Mouse (Mus musculus) midbrain, postnatal 0 days (tissue): ENCODE measurements around the gene Timm9. TPM values are rescaled to one million over a fixed set of nuclear protein-coding genes. Genes with fewer than 3 reads are reported as not detected.

Source experiments
- ATAC-seq: fragments of 200-750 bp; cut with Nextera tagmentation; 2 replicates; pipeline ENCODE4 v1.8.0; 2017; ENCODE audit warnings: moderate number of reproducible peaks, mild to moderate bottlenecking, moderate TSS enrichment, moderate library complexity; ENCODE audit not compliant: low FRiP score
- DNase-seq: peaks from one replicate; pipeline ENCODE4 v3.0.0-alpha.2; 2015; ENCODE audit warnings: low spot score
- H3K27ac ChIP-seq: fragments of 300-500 bp; sonication (generic); 2 replicates; pipeline ENCODE4 v1.5.1; 2014; ENCODE audit warnings: low read depth, mild to moderate bottlenecking, low read length, mixed read lengths
- H3K27me3 ChIP-seq: fragments of 300-500 bp; sonication (generic); 2 replicates; pipeline ENCODE4 v1.6.1; 2014; ENCODE audit warnings: low read length, control low read depth, mixed read lengths; ENCODE audit not compliant: insufficient read depth
- H3K36me3 ChIP-seq: fragments of 300-500 bp; sonication (generic); 2 replicates; pipeline ENCODE4 v1.6.1; 2014; ENCODE audit warnings: low read length, control low read depth, mixed read lengths; ENCODE audit not compliant: insufficient read depth
- H3K4me1 ChIP-seq: fragments of 300-500 bp; sonication (generic); 2 replicates; pipeline ENCODE4 v1.6.1; 2014; ENCODE audit warnings: mild to moderate bottlenecking, control low read depth, antibody characterized with exemption, low read length, mixed read lengths; ENCODE audit not compliant: insufficient read depth
- H3K4me2 ChIP-seq: fragments of 300-500 bp; sonication (generic); 2 replicates; pipeline ENCODE4 v1.6.1; 2014; ENCODE audit warnings: low read depth, mild to moderate bottlenecking, low read length, mixed read lengths; ENCODE audit not compliant: poor library complexity, severe bottlenecking
- H3K4me3 ChIP-seq: fragments of 300-500 bp; sonication (generic); 2 replicates; pipeline ENCODE4 v1.5.1; 2014; ENCODE audit warnings: low read depth, mild to moderate bottlenecking, low read length, moderate library complexity
- H3K9ac ChIP-seq: fragments of 300-500 bp; sonication (generic); replicated peaks from 2 replicates; pipeline ENCODE4 v1.6.1; 2014; ENCODE audit warnings: mild to moderate bottlenecking, low read length, moderate library complexity, mixed read lengths; ENCODE audit not compliant: poor library complexity, severe bottlenecking
- H3K9me3 ChIP-seq: fragments of 300-500 bp; sonication (generic); 2 replicates; pipeline ENCODE4 v1.6.1; 2016; ENCODE audit warnings: low read length, control low read depth
- CTCF ChIP-seq: IDR thresholded peaks from 2 replicates; pipeline ENCODE4 v1.5.1; 2016; ENCODE audit warnings: antibody characterized with exemption, mild to moderate bottlenecking
- WGBS: fragments of 180-500 bp; shearing (Covaris S2); extraction: QIAGEN DNeasy Blood & Tissue Kit; methylation state at CpG from one replicate; pipeline ENCODE4 v1.1.7; 2014; 5-methylcytosine and 5-hydroxymethylcytosine counted together
- polyA plus RNA-seq: library from polyadenylated mRNA; unstranded; fragments of >200 nt; fragmentation: Nextera tagmentation; extraction: Ambion mirVana; gene quantifications from 2 replicates; pipeline ENCODE4 v1.2.1, GENCODE M21; 2015
- total RNA-seq: library from RNA; depleted of rRNA; stranded (reverse); fragments of >200 nt; gene quantifications from 2 replicates; pipeline ENCODE4 v1.2.3, GENCODE M21; 2014

The Timm9 gene
- total and polyA plus RNA-seq, 2 experiments from 2014 or later, result 61.7 to 146 TPM

GRCm38 (mm10) chr12:71139258-71139828 lies 2.9 kb upstream of the Timm9 start:
- Histone ChIP-seq H3K9ac (no peak overlapping the region), H3K4me3 (no peak overlapping the region), H3K27me3 (no peaks in the 10 kb centered on the region), H3K36me3 (peaks cover 32% of the 10 kb centered on the region), H3K9me3 (no peaks in the 10 kb centered on the region), H3K27ac (no peak overlapping the region), H3K4me1 (peaks cover 12% of the 10 kb centered on the region), H3K4me2 (no peak overlapping the region)
- TF ChIP-seq CTCF, result peak; percentile 41
- 79% methylated on average over 5 of the region's 5 CpGs for WGBS
- no peak for DNase-seq
- ATAC-seq, result no peak

DNA sequence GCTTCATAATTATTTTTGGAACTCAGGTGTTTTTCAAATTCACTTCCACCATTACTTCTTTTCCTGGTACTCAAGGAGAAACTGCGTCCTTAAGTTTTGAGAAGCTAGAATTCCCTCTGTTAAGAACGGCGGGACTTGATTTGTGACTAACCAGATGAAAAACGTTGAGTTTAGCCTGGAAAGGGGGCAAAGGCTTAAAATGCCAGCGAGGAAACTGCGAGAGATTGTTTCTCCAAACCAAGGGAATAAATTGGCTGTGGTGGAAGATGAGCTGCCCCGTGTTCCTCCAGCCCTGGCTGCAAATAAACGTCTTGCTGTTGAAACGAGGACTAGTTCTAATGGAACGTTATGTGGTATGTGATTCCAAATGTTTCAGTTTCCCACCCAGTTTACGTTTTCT lies 1.2 kb upstream of the Timm9 start:
- peak overlapping the region; percentile 55; the same call in 1 of the 2 replicates for H3K9ac ChIP-seq
- TF ChIP-seq CTCF, result no peak
- H3K27ac ChIP-seq, result no peak overlapping the region
- DNase-seq (no peak), ATAC-seq (no peak)
- 7% methylated on average over 11 of the region's 11 CpGs for WGBS
- H3K36me3 ChIP-seq, result peaks cover 24% of the 10 kb centered on the region
- peak overlapping the region; percentile 99 for H3K4me3 ChIP-seq
- H3K27me3 ChIP-seq, result no peaks in the 10 kb centered on the region
- H3K4me2 ChIP-seq, result peak overlapping the region; percentile 74
- H3K4me1 ChIP-seq, result peaks cover 12% of the 10 kb centered on the region
- no peaks in the 10 kb centered on the region for H3K9me3 ChIP-seq

DNA sequence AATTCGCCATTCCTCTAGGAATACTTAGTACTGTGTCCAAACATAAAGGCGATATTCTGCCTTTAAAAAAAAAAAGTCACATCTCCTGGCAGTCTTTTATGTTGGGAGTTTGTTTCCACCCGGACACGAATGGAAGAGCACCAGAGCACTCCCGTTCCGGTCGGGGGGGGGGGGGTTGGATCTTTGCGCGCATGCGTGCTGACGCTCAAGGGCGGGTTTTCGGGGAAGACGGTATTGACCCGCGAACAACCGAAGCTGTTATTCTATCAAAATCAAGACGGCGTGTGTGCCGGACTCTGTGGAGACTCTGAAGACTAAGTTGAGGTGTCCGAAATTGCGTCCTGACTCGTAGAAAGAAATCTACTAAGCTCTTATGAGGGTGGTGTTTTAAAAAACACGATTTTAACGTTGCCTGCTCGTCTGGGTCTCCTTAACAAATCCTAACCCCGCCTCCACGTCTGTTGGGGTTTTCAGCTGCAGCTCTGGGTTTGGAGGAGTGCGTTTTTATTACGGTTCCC lies 549 bp upstream of the Timm9 start:
- WGBS, result under 1% methylated on average over 30 of the region's 30 CpGs
- Histone ChIP-seq H3K27me3 (no peaks in the 10 kb centered on the region), H3K27ac (peak overlapping the region; percentile 77), H3K9ac (peak overlapping the region; percentile 96), H3K36me3 (peaks cover 17% of the 10 kb centered on the region), H3K4me2 (peak overlapping the region; percentile 74), H3K4me3 (peak overlapping the region; percentile 99), H3K4me1 (peaks cover 12% of the 10 kb centered on the region), H3K9me3 (no peaks in the 10 kb centered on the region)
- TF ChIP-seq CTCF, result no peak
- ATAC-seq, result peak; percentile 85
- peak; percentile 94 for DNase-seq

- H3K4me1 ChIP-seq, result peaks cover 12% of the 10 kb centered on the region
- H3K27ac ChIP-seq, result no peak overlapping the region
- no peak for DNase-seq
- TF ChIP-seq CTCF, result no peak
- no peak for ATAC-seq
- H3K27me3 ChIP-seq, result no peaks in the 10 kb centered on the region
- WGBS, result 38% methylated on average over 5 of the region's 5 CpGs
- H3K9ac ChIP-seq, result no peak overlapping the region
- peak overlapping the region; percentile 99 for H3K4me3 ChIP-seq
- peaks cover 18% of the 10 kb centered on the region; the same call in 1 of the 2 replicates for H3K36me3 ChIP-seq
- peak overlapping the region; percentile 74 for H3K4me2 ChIP-seq
- H3K9me3 ChIP-seq, result no peaks in the 10 kb centered on the region
Measured at GRCm38 (mm10) chr12:71135581-71135980, 903 bp downstream of the Timm9 start.

GRCm38 (mm10) chr12:71123286-71123685 lies 13.2 kb downstream of the Timm9 start:
- ATAC-seq (no peak), DNase-seq (peak; percentile 80)
- Histone ChIP-seq H3K9me3 (no peaks in the 10 kb centered on the region), H3K27me3 (no peaks in the 10 kb centered on the region), H3K4me3 (no peak overlapping the region), H3K4me2 (no peak overlapping the region), H3K27ac (no peak overlapping the region), H3K4me1 (no peaks in the 10 kb centered on the region), H3K9ac (no peak overlapping the region), H3K36me3 (peaks cover 27% of the 10 kb centered on the region)
- WGBS, result 88% methylated on average over 9 of the region's 9 CpGs
- TF ChIP-seq CTCF, result no peak

DNA sequence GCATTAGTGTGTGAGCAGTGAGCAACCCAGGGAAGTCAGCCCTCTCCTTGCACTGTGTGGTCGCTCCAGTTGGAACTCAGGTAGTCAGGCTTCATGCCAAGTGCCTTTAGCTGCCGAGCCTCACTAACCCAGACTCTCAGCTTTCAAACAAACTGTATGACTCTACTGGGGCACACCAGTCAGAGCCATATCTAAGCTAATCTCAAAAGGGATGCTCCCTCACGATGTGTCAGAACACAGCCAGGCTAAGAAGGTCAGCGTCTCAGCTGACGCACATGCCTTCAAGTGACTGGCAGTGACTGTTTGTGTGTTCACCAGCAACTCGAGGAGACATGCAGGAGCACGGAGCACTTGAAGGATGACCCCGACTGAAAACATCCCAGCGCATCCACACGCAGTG lies 13.8 kb downstream of the Timm9 start:
- DNase-seq (no peak), ATAC-seq (no peak)
- WGBS, result 91% methylated on average over 10 of the region's 10 CpGs
- H3K4me3 ChIP-seq, result no peak overlapping the region
- H3K27ac ChIP-seq, result no peak overlapping the region
- no peaks in the 10 kb centered on the region for H3K4me1 ChIP-seq
- peaks cover 25% of the 10 kb centered on the region for H3K36me3 ChIP-seq
- no peak overlapping the region for H3K9ac ChIP-seq
- H3K27me3 ChIP-seq, result no peaks in the 10 kb centered on the region
- no peaks in the 10 kb centered on the region for H3K9me3 ChIP-seq
- TF ChIP-seq CTCF, result no peak
- no peak overlapping the region for H3K4me2 ChIP-seq
